Mouse (Mus musculus) subcutaneous adipose tissue, adult 2 months (tissue): ENCODE measurements around the gene Ccs. TPM values are rescaled to one million over a fixed set of nuclear protein-coding genes. Genes with fewer than 3 reads are reported as not detected.

Source experiments
- polyA plus RNA-seq: library from polyadenylated mRNA; depleted of rRNA; stranded (reverse); fragments of >200 nt; gene quantifications from 2 replicates; pipeline ENCODE4 v1.2.3, GENCODE M21; 2012; ENCODE audit warnings: low replicate concordance; rRNA removed

Gene Ccs
- polyA plus RNA-seq = 46.5 and 55.3 TPM in 2 replicates

DNA sequence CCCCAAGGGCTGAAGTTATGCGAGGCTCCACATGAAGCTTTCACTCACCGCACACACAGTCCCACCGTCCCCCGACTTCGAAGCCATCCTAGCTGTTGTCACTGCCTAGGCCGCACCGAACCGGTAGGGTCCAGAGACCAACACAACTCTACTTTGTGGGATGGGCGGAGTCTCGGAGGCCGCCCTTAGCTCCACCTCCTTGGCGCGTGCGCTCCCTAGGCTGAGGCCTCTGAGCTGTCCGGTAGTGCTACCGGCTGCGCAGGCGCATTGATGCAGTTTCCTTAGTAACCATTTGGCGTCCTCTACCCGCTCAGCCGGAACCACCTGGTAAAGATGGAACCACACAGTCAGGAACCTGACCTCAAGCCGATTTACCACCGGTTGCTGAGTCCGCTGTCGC is at the start of gene Ccs, which contains the start of gene Ccdc87:
Gene Ccs, minus strand, starts transcription at position 184 of the 400 bp plus-strand sequence.
Gene Ccdc87, plus strand, starts transcription at position 218 of the 400 bp plus-strand sequence.

DNA sequence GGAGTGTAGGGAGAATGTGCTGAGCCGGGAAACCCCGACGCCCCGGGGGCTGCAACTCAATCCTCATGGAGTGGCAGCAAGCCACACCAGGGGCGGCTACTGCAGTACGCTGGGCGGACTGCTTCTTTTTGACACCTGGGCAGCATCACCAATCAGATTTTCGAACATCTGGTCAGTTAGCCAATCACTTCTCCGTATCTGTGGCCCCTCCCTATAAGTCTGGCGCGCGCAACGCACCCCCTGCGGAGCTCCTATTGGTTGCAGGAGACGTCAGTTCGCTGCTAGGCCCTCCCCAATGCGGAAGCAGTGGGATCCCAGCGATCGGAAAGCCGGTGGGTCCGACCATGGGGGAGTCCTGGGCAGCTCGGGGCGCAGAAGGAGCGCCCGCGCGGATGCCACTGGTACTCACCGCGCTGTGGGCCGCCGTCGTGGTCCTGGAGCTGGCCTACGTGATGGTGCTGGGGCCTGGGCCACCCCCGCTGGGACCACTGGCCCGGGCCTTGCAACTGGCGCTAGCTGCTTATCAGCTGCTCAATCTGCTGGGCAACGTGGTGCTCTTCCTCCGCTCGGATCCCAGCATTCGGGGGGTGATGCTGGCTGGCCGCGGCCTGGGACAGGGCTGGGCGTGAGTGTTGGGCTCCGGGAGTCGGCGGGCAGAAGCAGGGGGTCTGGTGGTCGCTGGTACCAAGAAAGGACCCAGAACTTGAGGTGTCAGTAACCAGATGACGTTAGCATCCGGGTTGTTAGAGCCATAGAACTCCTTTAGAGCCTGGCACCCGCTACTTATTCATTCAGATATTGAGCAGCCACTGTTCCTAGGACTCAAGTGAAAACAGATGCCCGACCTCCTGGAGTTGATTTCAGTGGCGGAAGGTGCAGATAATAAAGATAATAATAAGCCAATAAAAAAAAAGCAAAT is 39.5 kb upstream of the Ccs start, which contains the start of gene Zdhhc24:
Gene Zdhhc24, plus strand, starts transcription at position 264 of the 919 bp plus-strand sequence.

DNA sequence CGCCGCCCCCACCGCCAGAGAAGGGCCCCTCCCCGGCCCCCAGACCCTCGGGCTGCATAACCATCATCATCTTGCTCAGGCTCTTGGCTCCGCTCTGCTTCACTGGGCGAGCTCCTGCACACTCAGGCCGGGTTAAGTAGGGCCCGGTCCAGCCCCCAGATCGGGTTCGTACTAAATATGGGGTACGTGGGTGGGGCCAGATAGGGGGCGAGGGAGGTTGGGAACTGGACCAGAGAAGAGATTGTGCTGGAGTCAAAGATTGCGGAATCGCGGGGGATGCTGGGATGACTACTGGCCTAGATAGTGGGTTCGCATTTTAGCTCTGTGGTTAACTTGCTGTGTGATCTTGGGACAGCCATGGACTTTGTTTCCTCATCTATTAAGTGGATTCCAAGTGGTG is 38.7 kb upstream of the Ccs start, which contains the start of gene Actn3:
Gene Actn3, minus strand, starts transcription at position 125 of the 400 bp plus-strand sequence.

DNA sequence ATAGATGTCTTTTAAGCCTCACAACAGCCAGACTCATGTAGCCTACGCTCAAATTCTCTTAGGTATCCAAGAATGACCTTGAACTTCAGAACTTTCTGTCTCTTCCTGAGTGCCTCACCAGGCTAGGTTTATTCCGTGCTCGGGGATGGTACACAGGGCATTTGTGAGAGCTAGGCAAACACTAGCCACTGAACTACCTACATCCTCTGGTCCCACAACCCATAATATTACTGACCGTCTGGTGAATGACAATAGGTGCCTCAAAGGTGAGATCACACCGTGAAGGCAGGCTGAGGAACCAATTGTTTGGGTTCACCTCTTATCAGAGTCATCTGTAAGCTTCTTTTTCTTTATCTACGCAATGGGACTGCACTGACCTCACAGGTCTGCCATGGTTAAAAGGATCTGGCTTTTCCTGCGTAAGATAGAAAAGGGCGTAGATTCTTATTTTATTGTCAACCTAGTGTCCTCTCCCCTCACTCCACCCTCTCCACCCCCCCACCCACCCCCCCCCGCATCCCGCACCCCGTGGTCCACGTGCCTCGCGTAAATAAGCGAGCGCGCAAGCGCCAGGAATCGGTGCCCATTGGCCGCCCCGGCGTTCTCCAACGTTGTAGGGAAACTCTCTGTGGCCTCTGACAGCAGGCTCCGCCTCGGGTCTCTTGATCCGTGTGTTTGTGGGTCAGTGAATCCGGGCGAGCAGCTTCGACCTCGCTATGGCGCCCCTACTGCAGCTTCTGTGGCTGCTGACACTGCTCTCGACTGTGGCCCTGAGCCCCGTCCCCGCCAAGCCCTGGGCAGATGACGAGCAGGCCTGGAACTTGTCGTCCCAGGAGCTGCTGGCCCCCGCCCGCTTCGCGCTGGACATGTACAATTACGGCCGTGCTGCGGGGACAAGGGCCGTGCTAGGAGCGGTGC is 15.7 kb upstream of the Ccs start, which contains the start of gene Ctsf:
Gene Ctsf, plus strand, starts transcription at position 579 of the 918 bp plus-strand sequence.

DNA sequence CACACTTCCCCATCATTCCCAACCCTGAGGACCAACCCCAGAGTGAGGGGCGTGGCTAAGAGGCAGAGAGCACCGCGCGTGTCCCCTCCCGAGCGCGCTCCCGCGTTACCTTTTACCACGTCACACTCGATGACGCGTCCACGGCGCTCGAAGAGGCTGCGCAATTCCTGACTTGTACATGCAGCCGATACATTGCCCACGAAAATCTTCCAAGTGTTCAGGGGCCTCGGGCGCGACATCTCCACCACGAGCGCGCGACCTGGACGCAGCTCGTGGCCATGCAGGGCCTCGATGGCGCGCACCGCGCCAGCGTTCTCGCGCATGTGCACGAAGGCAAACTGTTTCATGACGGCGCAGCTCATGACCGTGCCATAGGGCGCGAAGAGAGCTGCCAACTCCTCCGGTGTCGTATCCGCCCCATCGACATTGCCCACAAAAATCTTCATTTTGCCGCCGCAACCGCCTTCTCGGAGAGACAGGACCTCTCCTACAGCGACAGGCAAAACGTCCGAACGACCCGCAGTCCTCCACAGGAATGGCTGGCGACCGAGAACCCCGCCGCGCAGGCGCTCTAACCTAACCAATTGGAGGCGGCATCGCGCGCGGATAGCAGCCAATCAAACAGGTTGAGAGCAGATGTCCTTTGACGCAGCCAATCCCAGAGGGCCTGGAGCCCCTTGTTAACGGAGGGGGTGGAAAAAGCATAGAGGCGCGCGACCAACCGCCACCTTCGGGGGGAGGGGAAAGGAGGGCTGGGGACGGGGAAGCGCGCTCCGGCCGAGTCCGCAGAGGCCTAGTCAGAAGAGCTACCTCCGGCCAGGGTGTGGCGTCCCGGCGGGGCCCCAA is 27.8 kb downstream of the Ccs start, which contains the start of the genes Gm21992 and Rbm14:
Gene Gm21992, minus strand, starts transcription at position 550 of the 846 bp plus-strand sequence.
Gene Rbm14, minus strand, starts transcription at position 572 of the 846 bp plus-strand sequence.

DNA sequence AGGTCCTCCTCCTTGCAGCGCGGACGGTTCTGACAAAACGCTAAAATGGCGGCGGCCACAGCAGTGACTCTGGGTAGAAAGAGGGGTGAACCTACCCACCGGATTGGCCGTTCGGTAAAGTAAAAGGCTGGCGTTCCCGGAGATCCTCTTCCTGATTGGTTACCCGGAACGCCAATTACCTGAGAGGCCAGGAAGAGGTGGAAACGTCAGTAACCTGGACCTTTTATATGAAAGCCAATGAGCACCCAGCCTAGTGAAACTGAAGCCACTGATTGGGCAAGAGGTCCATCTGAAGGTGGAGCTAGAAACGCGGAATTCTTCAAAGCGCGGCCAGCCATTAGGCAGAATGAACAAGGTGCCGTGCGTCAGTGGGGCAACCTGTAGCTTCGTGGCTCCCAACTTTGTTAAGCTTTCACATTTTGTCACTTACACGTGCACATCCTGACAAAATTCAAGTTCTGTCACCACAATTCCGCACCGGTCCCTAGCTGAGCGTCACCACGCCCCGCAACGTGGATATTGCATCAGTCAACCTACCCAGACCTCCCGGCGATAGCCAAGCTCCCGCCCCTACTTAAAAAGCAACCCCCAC is 45.2 kb downstream of the Ccs start, which contains the start of gene Rbm4:
Gene Rbm4, minus strand, starts transcription at position 71 of the 592 bp plus-strand sequence.

Other genes starting within 250 kb of the Ccs start
- 3.6 and 42.6 TPM in 2 replicates for gene Lrfn4, start 223.7 kb downstream of the Ccs start, polyA plus RNA-seq
- 54.7 and 99.8 TPM in 2 replicates for gene Rce1, start 213.7 kb downstream of the Ccs start, polyA plus RNA-seq
- gene Gm960, start 140.7 kb downstream of the Ccs start, polyA plus RNA-seq = 0.30 and 1.2 TPM in 2 replicates
- gene Sptbn2, start 128.2 kb downstream of the Ccs start, polyA plus RNA-seq = 0.06 and 2.2 TPM in 2 replicates
- 6.8 and 14.3 TPM in 2 replicates for gene Rbm4b, start 82.8 kb downstream of the Ccs start, polyA plus RNA-seq
- gene Rbm4, start 45.4 kb downstream of the Ccs start, polyA plus RNA-seq = 29.6 and 56.3 TPM in 2 replicates
- 11.3 and 18.0 TPM in 2 replicates for gene Gm21992, start 27.7 kb downstream of the Ccs start, polyA plus RNA-seq
- 27.1 and 47.6 TPM in 2 replicates for gene Rbm14, start 27.7 kb downstream of the Ccs start, polyA plus RNA-seq
- 0.13 and 0.16 TPM in 2 replicates for gene Ccdc87, start within 50 bp of the Ccs start, polyA plus RNA-seq
- 105 and 179 TPM in 2 replicates for gene Ctsf, start 15.8 kb upstream of the Ccs start, polyA plus RNA-seq
- 1.5 and 1.6 TPM in 2 replicates for gene Actn3, start 38.6 kb upstream of the Ccs start, polyA plus RNA-seq
- gene Zdhhc24, start 39.3 kb upstream of the Ccs start, polyA plus RNA-seq = 28.3 and 28.8 TPM in 2 replicates
- gene Bbs1, start 67.3 kb upstream of the Ccs start, polyA plus RNA-seq = 4.1 and 7.4 TPM in 2 replicates
- 75.1 and 132 TPM in 2 replicates for gene Dpp3, start 89.0 kb upstream of the Ccs start, polyA plus RNA-seq
- gene Peli3, start 103.8 kb upstream of the Ccs start, polyA plus RNA-seq = 5.9 and 11.0 TPM in 2 replicates
- 32.2 and 40.6 TPM in 2 replicates for gene Mrpl11, start 122.8 kb upstream of the Ccs start, polyA plus RNA-seq
- gene Npas4, start 151.0 kb upstream of the Ccs start, polyA plus RNA-seq = 1.3 and 12.3 TPM in 2 replicates
- gene Slc29a2, start 184.5 kb upstream of the Ccs start, polyA plus RNA-seq = 6.3 and 23.7 TPM in 2 replicates
- 47.3 and 48.9 TPM in 2 replicates for gene B4gat1, start 199.5 kb upstream of the Ccs start, polyA plus RNA-seq
- 0.40 and 0.49 TPM in 2 replicates for gene AC124502.3, start 199.6 kb upstream of the Ccs start, polyA plus RNA-seq
- 30.7 and 31.8 TPM in 2 replicates for gene Brms1, start 202.0 kb upstream of the Ccs start, polyA plus RNA-seq
- gene Rin1, start 211.1 kb upstream of the Ccs start, polyA plus RNA-seq = 7.9 and 14.8 TPM in 2 replicates
- 89.6 and 139 TPM in 2 replicates for gene Cd248, start 228.7 kb upstream of the Ccs start, polyA plus RNA-seq
- 2.0 and 9.4 TPM in 2 replicates for gene Tmem151a, start 246.2 kb upstream of the Ccs start, polyA plus RNA-seq
- 187 and 209 TPM in 2 replicates for gene Yif1a, start 249.2 kb upstream of the Ccs start, polyA plus RNA-seq